Mouse (Mus musculus) limb, embryonic 11.5 days (tissue): ENCODE measurements at regions not wholly inside any gene's neighbourhood (a gene's known extent, or its start where the extent isn't known, plus 50 kb on each side); places are given as distances from the start of the nearest gene placed in this dataset.

Source experiments
- ATAC-seq: fragments of 200-750 bp; cut with Nextera tagmentation; 2 replicates; pipeline ENCODE4 v1.8.0; 2017; ENCODE audit warnings: low read depth; ENCODE audit not compliant: insufficient number of reproducible peaks, low FRiP score, low TSS enrichment
- DNase-seq: peaks from one replicate; pipeline ENCODE4 v3.0.0-alpha.2; 2015; ENCODE audit warnings: low spot score
- H3K27ac ChIP-seq: fragments of 300-500 bp; sonication (generic); replicated peaks from 2 replicates; pipeline ENCODE4 v1.5.1; 2014; ENCODE audit warnings: low read depth, mild to moderate bottlenecking, low read length
- H3K27me3 ChIP-seq: fragments of 300-500 bp; sonication (generic); 2 replicates; pipeline ENCODE4 v1.6.1; 2014; ENCODE audit warnings: mild to moderate bottlenecking, low read length, mixed read lengths; ENCODE audit not compliant: control insufficient read depth, insufficient read depth
- H3K36me3 ChIP-seq: fragments of 300-500 bp; sonication (generic); 2 replicates; pipeline ENCODE4 v1.6.1; 2014; ENCODE audit warnings: mild to moderate bottlenecking, low read length, moderate library complexity, mixed read lengths; ENCODE audit not compliant: control insufficient read depth, insufficient read depth
- H3K4me1 ChIP-seq: fragments of 300-500 bp; sonication (generic); 2 replicates; pipeline ENCODE4 v1.6.1; 2014; ENCODE audit warnings: low read length, mixed read lengths; ENCODE audit not compliant: control insufficient read depth, insufficient read depth
- H3K4me2 ChIP-seq: fragments of 300-500 bp; sonication (generic); 2 replicates; pipeline ENCODE4 v1.6.1; 2014; ENCODE audit warnings: low read depth, mild to moderate bottlenecking, moderate library complexity; ENCODE audit not compliant: severe bottlenecking
- H3K4me3 ChIP-seq: fragments of 300-500 bp; sonication (generic); 2 replicates; pipeline ENCODE4 v1.5.1; 2014; ENCODE audit warnings: low read depth, low read length
- H3K9ac ChIP-seq: fragments of 300-500 bp; sonication (generic); 2 replicates; pipeline ENCODE4 v1.6.1; 2014; ENCODE audit warnings: mild to moderate bottlenecking, low read length
- H3K9me3 ChIP-seq: fragments of 300-500 bp; sonication (generic); 2 replicates; pipeline ENCODE4 v1.6.1; 2016; ENCODE audit warnings: low read length; ENCODE audit not compliant: control insufficient read depth
- WGBS: fragments of 180-500 bp; shearing (Covaris S2); extraction: QIAGEN DNeasy Blood & Tissue Kit; methylation state at CpG from one replicate; pipeline ENCODE4 v1.1.7; 2014; 5-methylcytosine and 5-hydroxymethylcytosine counted together

- Histone ChIP-seq H3K4me1 (peaks cover 3% of the 10 kb centered on the region; the same call in 1 of the 2 replicates), H3K4me2 (no peak overlapping the region), H3K36me3 (no peaks in the 10 kb centered on the region), H3K9me3 (no peaks in the 10 kb centered on the region), H3K27ac (no peak overlapping the region), H3K27me3 (0 out of 2 replicates have a peak, but pooled peaks cover 2% of the 10 kb centered on the region), H3K9ac (no peak overlapping the region), H3K4me3 (no peak overlapping the region)
- DNase-seq (no peak), ATAC-seq (no peak)
- 80% methylated on average over 7 of the region's 7 CpGs for WGBS
These were observed 102.3 kb upstream of the Irx4 start for GRCm38 (mm10) chr13:73158016-73158415.

DNA sequence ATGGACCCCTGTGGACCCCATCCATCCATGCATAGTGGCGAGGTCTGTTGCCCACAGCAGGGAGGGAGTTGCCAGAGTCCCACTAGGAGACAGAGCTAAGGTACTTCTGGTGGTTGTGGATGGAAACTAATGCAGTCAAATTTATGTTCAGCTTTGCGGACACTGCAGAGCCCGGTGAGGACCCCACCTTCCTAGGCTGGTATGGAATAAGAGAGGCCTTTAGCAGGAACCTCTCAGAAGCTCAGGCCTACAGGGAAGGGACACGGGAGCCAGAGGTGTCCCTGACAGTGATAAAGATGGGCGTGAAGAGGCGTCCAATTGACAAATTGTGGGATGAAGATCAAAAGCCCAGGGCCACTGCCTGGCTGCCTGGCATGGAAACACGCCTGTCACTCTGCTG is 100.8 kb upstream of the Irx4 start:
- Histone ChIP-seq H3K27me3 (0 out of 2 replicates have a peak, but pooled peaks cover 2% of the 10 kb centered on the region), H3K36me3 (no peaks in the 10 kb centered on the region), H3K4me1 (peaks cover 3% of the 10 kb centered on the region; the same call in 1 of the 2 replicates), H3K9ac (no peak overlapping the region), H3K9me3 (no peaks in the 10 kb centered on the region), H3K4me2 (no peak overlapping the region), H3K27ac (no peak overlapping the region), H3K4me3 (no peak overlapping the region)
- no peak for ATAC-seq
- WGBS, result 23% methylated on average over 7 of the region's 7 CpGs
- DNase-seq, result no peak

DNA sequence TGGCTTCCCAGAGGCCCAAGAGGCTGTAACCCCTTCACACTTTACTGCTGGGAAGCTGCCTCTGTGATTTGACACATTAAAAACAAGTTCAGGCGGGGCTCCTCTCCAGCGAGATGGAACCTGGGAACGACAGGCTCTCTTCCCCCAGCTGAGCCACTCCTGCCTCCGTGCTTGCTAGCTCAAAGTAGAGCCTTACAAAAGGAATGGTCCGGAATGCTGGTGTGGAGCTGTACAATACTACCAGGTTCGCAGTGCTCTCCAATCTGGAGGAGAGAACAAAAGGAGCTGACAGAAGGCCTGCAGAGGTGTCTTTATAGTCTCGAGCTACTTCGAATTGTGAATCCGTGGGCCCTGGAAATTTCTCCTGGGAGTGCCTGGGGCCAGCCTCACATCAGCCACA is 100.4 kb upstream of the Irx4 start:
- H3K9ac ChIP-seq, result peak overlapping the region; percentile 1; the same call in 1 of the 2 replicates
- DNase-seq, result no peak
- H3K4me1 ChIP-seq, result peaks cover 3% of the 10 kb centered on the region; the same call in 1 of the 2 replicates
- no peaks in the 10 kb centered on the region for H3K36me3 ChIP-seq
- ATAC-seq, result no peak; the same call in 1 of the 2 replicates
- 5% methylated on average over 9 of the region's 9 CpGs for WGBS
- no peaks in the 10 kb centered on the region for H3K9me3 ChIP-seq
- no peak overlapping the region for H3K4me3 ChIP-seq
- H3K27ac ChIP-seq, result no peak overlapping the region
- 0 out of 2 replicates have a peak, but pooled peaks cover 2% of the 10 kb centered on the region for H3K27me3 ChIP-seq
- H3K4me2 ChIP-seq, result peak overlapping the region; percentile 41

GRCm38 (mm10) chr13:73160289-73160688 is 100.0 kb upstream of the Irx4 start:
- Histone ChIP-seq H3K27me3 (0 out of 2 replicates have a peak, but pooled peaks cover 2% of the 10 kb centered on the region), H3K9ac (peak overlapping the region; percentile 1; the same call in 1 of the 2 replicates), H3K9me3 (no peaks in the 10 kb centered on the region), H3K36me3 (no peaks in the 10 kb centered on the region), H3K4me2 (peak overlapping the region; percentile 41), H3K4me1 (peaks cover 3% of the 10 kb centered on the region; the same call in 1 of the 2 replicates), H3K4me3 (no peak overlapping the region), H3K27ac (no peak overlapping the region)
- WGBS, result under 1% methylated on average over 22 of the region's 22 CpGs
- ATAC-seq (peak; percentile 96), DNase-seq (peak; percentile 93)

GRCm38 (mm10) chr13:73170301-73170700 is 90.0 kb upstream of the Irx4 start:
- no peaks in the 10 kb centered on the region for H3K27me3 ChIP-seq
- H3K4me2 ChIP-seq, result no peak overlapping the region
- H3K4me1 ChIP-seq, result no peaks in the 10 kb centered on the region
- H3K9me3 ChIP-seq, result no peaks in the 10 kb centered on the region
- H3K9ac ChIP-seq, result no peak overlapping the region
- H3K4me3 ChIP-seq, result no peak overlapping the region
- DNase-seq (no peak), ATAC-seq (no peak)
- H3K27ac ChIP-seq, result no peak overlapping the region
- WGBS, result 67% methylated on average over 3 of the region's 3 CpGs
- no peaks in the 10 kb centered on the region for H3K36me3 ChIP-seq

DNA sequence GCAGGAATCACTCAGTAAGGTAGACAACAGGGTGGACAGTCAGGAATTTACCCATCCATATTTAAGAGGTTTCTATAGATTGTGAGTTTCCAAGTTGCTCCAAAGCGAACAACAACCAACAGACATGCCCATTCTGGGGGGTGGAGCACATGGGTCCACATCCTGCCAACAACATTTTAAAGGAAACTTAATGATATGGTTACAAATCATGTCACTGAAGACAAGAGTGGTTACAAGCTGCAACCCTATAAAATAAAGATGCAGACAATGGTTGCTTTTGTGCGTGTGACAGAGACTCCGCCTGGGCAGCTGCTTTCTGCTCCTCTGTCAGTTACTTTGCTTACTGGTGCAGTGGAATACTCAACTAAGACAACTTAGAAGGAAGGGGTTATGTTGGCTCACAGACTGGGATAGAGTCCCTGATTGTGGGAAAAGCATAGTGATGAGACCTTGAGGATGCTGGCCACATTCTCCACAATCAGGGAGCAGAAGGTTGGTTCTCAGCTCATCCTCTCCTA is 52.3 kb upstream of the Irx4 start:
- Histone ChIP-seq H3K27me3 (no peaks in the 10 kb centered on the region), H3K4me2 (no peak overlapping the region), H3K9me3 (no peaks in the 10 kb centered on the region), H3K9ac (no peak overlapping the region), H3K36me3 (no peaks in the 10 kb centered on the region), H3K27ac (no peak overlapping the region), H3K4me3 (no peak overlapping the region), H3K4me1 (no peaks in the 10 kb centered on the region)
- ATAC-seq (no peak), DNase-seq (no peak)
- WGBS, result 79% methylated on average over 3 of the region's 3 CpGs
